Mouse (Mus musculus) stomach, adult 2 months (tissue): ENCODE data around the gene Pdlim1. TPM values are rescaled to one million over a fixed set of nuclear protein-coding genes. Genes with fewer than 3 reads are reported as not detected.

Experiments used
- polyA plus RNA-seq: library from polyadenylated mRNA; depleted of rRNA; stranded (reverse); fragments of >200 nt; gene quantifications from 2 replicates; pipeline ENCODE4 v1.2.3, GENCODE M21; 2012; rRNA removed

The Pdlim1 gene
- 79.6 and 95.4 TPM in 2 replicates for polyA plus RNA-seq

DNA sequence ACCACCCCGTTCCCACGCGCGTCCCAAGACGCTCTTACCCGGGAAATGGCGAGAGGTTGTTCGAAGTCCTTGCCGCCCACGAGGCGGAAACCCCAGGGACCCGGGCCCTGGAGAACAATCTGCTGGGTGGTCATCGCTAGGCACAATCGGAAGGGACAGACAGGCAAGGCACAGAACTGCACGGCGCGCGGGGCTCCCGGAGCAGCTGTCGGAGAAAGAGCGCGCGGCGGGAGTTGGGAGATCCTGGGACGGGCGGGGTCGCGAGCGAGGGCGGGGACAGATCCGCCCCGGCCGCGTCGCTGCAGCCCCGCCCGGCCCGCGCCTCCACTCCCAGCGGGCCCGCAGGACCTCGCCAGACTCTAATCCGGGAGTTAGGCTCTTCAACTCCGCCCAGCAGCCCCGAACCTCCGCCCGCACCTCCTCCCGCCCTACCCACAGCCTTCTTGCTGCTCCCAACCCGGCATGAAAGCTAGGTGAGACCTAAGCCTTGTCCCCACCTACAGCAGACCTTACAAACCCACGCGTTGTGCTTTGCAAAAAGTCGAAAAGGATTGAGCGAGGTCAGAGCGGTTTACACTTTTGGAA, at the start of gene Pdlim1:
Pdlim1 (minus strand) TSS at position 535 of the 585 bp plus-strand sequence.

DNA sequence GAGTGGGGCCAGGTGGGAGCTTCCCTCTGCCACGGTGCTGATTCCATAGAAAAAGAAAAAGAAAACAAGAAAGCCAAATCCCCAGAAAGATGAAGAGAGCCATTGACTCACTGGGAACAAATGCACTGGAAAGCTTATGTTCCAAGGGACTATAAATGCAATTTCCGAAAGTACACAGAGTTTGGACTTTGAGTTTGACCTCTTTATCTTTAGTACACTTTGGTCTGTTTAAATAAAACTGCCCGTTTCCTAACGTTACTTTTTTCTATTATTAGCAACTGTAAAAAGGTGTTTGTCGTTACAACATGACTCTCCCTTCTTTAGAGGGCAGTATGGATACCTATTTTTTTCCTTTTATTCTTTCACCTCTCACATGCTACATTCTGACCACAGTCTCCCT, 84.5 kb downstream of the Pdlim1 start, which contains the start of gene Cyp2c70:
Cyp2c70 (minus strand) TSS at position 174 of the 400 bp plus-strand sequence.

Other genes starting within 250 kb of the Pdlim1 start
- not detected in 2 replicates for gene Cyp2c54, start 198.0 kb downstream of the Pdlim1 start, polyA plus RNA-seq
- gene Cyp2c50, start 182.2 kb downstream of the Pdlim1 start, polyA plus RNA-seq, result not detected in 2 replicates
- not detected in 2 replicates for gene Cyp2c70, start 84.5 kb downstream of the Pdlim1 start, polyA plus RNA-seq
- 10.7 and 11.0 TPM in 2 replicates for gene Sorbs1, start 241.9 kb upstream of the Pdlim1 start, polyA plus RNA-seq